Mouse (Mus musculus): ENCODE measurements around the gene Ankfn1. TPM values are rescaled to one million over a fixed set of nuclear protein-coding genes. Genes with fewer than 3 reads are reported as not detected.

Ankfn1 gene
- total RNA-seq, 4 experiments from 2014 or later = 9.4 to 11.2 (median 10.5) TPM

GRCm38 (mm10) chr11:89472871-89473270, 304.6 kb downstream of the Ankfn1 start:
- no peak for DNase-seq (ENCODE audit: low spot score in 2 of 2)

- DNase-seq (ENCODE audit: low spot score in 2 of 2) = no peak
Measured at GRCm38 (mm10) chr11:89465381-89465780, 312.1 kb downstream of the Ankfn1 start.

- DNase-seq (ENCODE audit: low spot score in 2 of 2) = no peak
Measured at GRCm38 (mm10) chr11:89462216-89462615, 315.2 kb downstream of the Ankfn1 start.

GRCm38 (mm10) chr11:89459437-89459836, 318.0 kb downstream of the Ankfn1 start:
- no peak for DNase-seq (ENCODE audit: low spot score in 2 of 2)

GRCm38 (mm10) chr11:89455647-89456231, 321.7 kb downstream of the Ankfn1 start:
- no peak for DNase-seq (ENCODE audit: low spot score in 2 of 2)

- DNase-seq (ENCODE audit: low spot score in 2 of 2) = no peak
Measured at GRCm38 (mm10) chr11:89454702-89455101, 322.8 kb downstream of the Ankfn1 start.

GRCm38 (mm10) chr11:89452862-89453261, 324.6 kb downstream of the Ankfn1 start:
- DNase-seq (ENCODE audit: low spot score in 2 of 2) = peak in 1 of 2 experiments; percentile 28

GRCm38 (mm10) chr11:89450406-89450805, 327.0 kb downstream of the Ankfn1 start:
- no peak for DNase-seq (ENCODE audit: low spot score in 2 of 2)

GRCm38 (mm10) chr11:89448986-89449385, 328.5 kb downstream of the Ankfn1 start:
- no peak for DNase-seq (ENCODE audit: low spot score in 2 of 2)

- DNase-seq (ENCODE audit: low spot score in 2 of 2) = no peak
Measured at GRCm38 (mm10) chr11:89447477-89447876, 330.0 kb downstream of the Ankfn1 start.

GRCm38 (mm10) chr11:89440566-89440965, 336.9 kb downstream of the Ankfn1 start:
- DNase-seq (ENCODE audit: low spot score in 2 of 2) = no peak

- no peak for DNase-seq (ENCODE audit: low spot score in 2 of 2)
Measured at GRCm38 (mm10) chr11:89424358-89424757, 353.1 kb downstream of the Ankfn1 start.

GRCm38 (mm10) chr11:89422637-89423036, 354.8 kb downstream of the Ankfn1 start:
- DNase-seq (ENCODE audit: low spot score in 2 of 2) = no peak

- DNase-seq (ENCODE audit: low spot score in 2 of 2) = no peak
Measured at GRCm38 (mm10) chr11:89420767-89421438, 356.6 kb downstream of the Ankfn1 start.

- DNase-seq (ENCODE audit: low spot score in 2 of 2) = no peak
Measured at GRCm38 (mm10) chr11:89419863-89420262, 357.6 kb downstream of the Ankfn1 start.

- DNase-seq (ENCODE audit: low spot score in 2 of 2) = no peak
Measured at GRCm38 (mm10) chr11:89418644-89419043, 358.8 kb downstream of the Ankfn1 start.

GRCm38 (mm10) chr11:89416769-89417168, 360.7 kb downstream of the Ankfn1 start:
- no peak for DNase-seq (ENCODE audit: low spot score in 2 of 2)

- no peak for DNase-seq (ENCODE audit: low spot score in 2 of 2)
Measured at GRCm38 (mm10) chr11:89408774-89409173, 368.7 kb downstream of the Ankfn1 start.

GRCm38 (mm10) chr11:89404489-89404888, 373.0 kb downstream of the Ankfn1 start:
- DNase-seq (ENCODE audit: low spot score in 2 of 2) = no peak

- DNase-seq (ENCODE audit: low spot score in 2 of 2) = no peak
Measured at GRCm38 (mm10) chr11:89403436-89403835, 374.0 kb downstream of the Ankfn1 start.

GRCm38 (mm10) chr11:89388851-89389250, 388.6 kb downstream of the Ankfn1 start:
- DNase-seq (ENCODE audit: low spot score in 2 of 2) = no peak

GRCm38 (mm10) chr11:89382634-89383009, 394.8 kb downstream of the Ankfn1 start:
- no peak for DNase-seq (ENCODE audit: low spot score in 2 of 2)
